Mouse (Mus musculus) hindlimb bud, embryonic 11.5 days (tissue): Measurements from ENCODE around the gene Atp1b1.

ENCODE experiments used
- DNase-seq: peaks from one replicate; pipeline ENCODE4 v3.0.0-alpha.2; 2012; ENCODE audit warnings: low read depth, low spot score; ENCODE audit errors: extremely low spot score

Gene Atp1b1

DNA sequence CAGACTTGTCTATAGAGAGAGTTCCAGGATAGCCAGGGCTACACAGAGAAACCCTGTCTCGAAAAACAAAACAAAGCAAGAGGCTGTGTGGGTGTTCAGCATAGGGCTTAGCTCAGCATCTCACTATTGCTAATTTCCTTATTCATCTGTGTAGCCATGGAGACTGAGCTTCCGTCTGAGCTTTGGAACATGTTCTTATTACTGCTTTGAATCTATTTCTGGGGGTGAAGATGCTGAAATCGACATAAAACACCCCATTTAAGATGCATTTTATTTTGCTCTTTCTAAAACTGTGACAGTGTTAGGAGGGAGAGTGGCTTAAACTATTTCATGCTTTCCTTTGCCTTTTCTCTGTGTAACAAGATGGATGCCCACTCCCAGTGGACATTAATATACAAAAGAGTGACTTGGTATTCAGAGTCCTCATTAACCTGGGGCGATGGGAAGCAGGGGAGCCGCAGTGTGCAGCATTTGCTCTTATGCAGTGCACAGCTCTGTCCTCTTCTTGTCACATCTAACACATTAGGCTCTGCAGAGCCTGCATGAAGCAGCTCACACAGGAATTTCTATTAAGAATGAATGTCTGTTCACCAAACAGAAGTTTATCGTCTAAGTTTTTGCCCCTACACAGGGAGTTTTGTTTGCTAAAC is 62.9 kb downstream of the Atp1b1 start:
- no peak for DNase-seq

DNA sequence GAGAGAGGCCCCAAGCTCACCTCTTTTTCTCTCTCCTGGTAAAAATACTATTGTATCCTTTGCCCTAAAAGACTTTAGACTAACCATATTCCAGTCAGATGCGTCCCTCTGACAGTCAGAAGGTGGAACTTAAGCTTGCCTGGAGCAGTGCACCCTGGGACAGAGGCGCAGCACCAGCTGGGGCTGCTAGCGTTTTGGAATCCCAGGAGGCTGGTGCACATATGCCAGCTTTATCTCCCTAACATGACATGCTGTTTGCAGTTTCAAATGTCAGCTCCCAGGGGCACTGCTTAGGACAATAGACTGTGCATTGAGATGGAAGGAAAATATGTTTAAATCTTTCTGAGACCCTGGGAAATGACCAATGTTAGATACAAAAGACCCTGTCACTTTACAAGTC is 66.0 kb downstream of the Atp1b1 start:
- no peak for DNase-seq

DNA sequence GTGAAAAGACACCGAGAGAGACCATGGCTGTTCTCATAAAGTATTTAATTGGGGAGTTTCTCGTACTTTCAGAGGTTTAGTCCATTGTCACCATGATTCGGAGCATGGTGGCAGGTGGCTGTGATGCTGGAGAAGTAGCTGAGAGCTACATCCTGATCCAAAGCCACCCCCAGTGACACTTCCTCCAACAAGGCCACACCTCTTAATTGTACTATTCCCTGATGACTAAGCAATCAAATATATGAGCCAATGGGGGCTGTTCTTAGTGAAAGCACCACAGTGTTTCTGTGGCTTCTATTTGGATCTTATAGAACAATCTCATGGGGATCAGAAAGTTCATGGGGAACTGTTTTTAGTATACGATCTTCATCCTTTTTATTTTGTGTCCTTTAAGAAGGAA is 68.4 kb downstream of the Atp1b1 start:
- no peak for DNase-seq
